Mouse (Mus musculus) spleen, adult 2 months (tissue): ENCODE results near the gene Ephb1.

ENCODE experiments used
- CTCF ChIP-seq: fragments of 200-500 bp; IDR thresholded peaks from 2 replicates; pipeline ENCODE4 v1.5.1; 2011; ENCODE audit warnings: mild to moderate bottlenecking, inconsistent platforms; ENCODE audit not compliant: insufficient read depth, insufficient read length, insufficient replicate concordance; ENCODE audit errors: extremely low read depth
- POLR2A ChIP-seq: fragments of 200-500 bp; IDR thresholded peaks from 2 replicates; pipeline ENCODE4 v1.6.1; 2011; ENCODE audit warnings: low read depth, low read length, inconsistent platforms

- TF ChIP-seq CTCF: no peak
- TF ChIP-seq POLR2A: no peak
These were observed 409.2 kb downstream of the Ephb1 start for GRCm38 (mm10) chr9:101945326-101945725.
